In the genomic region with DNA sequence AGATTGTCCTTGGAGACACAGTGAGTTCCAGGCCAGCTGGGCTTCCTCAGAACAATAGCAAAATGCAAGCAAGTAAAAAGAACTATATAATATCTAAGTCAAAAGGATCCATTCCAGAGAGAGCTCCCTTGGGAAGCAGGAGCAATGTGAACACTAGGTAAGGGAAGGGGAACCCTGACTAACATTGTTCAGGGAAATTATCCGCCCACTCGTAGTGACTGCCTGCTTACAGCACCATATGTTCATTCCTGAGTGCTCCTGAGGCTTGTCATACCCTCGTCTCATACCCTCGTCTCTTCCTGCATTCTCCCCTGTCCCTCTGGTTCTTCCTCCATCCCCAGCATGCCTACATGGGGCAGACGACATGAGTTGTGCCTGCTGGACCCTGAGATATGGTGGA, we compare ENCODE assay signal across 24 mouse cellular contexts.
"Had no signal": no experiment of that assay in that cellular context is flagged by ENCODE, and none has a peak within 500 bp of the region (broad histone marks: within the 10 kb centered on the region; RNA-seq: fewer than 3 reads in every experiment).

No protein-coding gene starts in this region.

- H3K4me3 ChIP-seq: heart, embryonic 10.5 days; heart, embryonic 12.5 days; hindbrain, embryonic 10.5 days; hindbrain, embryonic 12.5 days; intestine, embryonic 15.5 days; layer of hippocampus, adult 2 months; left cerebral cortex, adult 2 months; limb, embryonic 13.5 days; limb, embryonic 15.5 days had no signal

- H3K4me2 ChIP-seq: heart, embryonic 12.5 days; hindbrain, embryonic 12.5 days; hindbrain, embryonic 14.5 days; intestine, embryonic 15.5 days; limb, embryonic 13.5 days; limb, embryonic 15.5 days had no signal

- H3K36me3 ChIP-seq: heart, embryonic 10.5 days; heart, embryonic 12.5 days; hindbrain, embryonic 10.5 days; hindbrain, embryonic 12.5 days; intestine, embryonic 15.5 days; limb, embryonic 13.5 days; limb, embryonic 15.5 days had no signal

- H3K9ac ChIP-seq: forebrain, postnatal 0 days; heart, embryonic 12.5 days; hindbrain, embryonic 12.5 days; hindbrain, embryonic 14.5 days; intestine, embryonic 15.5 days; limb, embryonic 13.5 days; limb, embryonic 15.5 days had no signal

- ATAC-seq: forebrain, postnatal 0 days; hindbrain, embryonic 16.5 days; inflammation-experienced regulatory T-cells, adult 6 months; intestine, embryonic 15.5 days; intestine, postnatal 0 days had no signal

- H3K27me3 ChIP-seq: hindbrain, embryonic 12.5 days; intestine, embryonic 15.5 days; limb, embryonic 13.5 days; limb, embryonic 15.5 days had no signal

- DNase-seq: forebrain, postnatal 0 days; gastrocnemius, postnatal 14 days; gastrocnemius, postnatal 36 days; heart, adult 18-20 months; heart, postnatal 10 days; heart, postnatal 4 days; kidney, adult 18-20 months; kidney, adult 8-10 months; kidney, postnatal 10 days; kidney, postnatal 25 days; kidney, postnatal 4 days had no signal

- H3K9me3 ChIP-seq: heart, embryonic 10.5 days; heart, embryonic 12.5 days; hindbrain, embryonic 10.5 days; hindbrain, embryonic 12.5 days; intestine, embryonic 15.5 days; limb, embryonic 13.5 days; limb, embryonic 15.5 days had no signal

- H3K27ac ChIP-seq: heart, embryonic 10.5 days; hindbrain, embryonic 10.5 days; hindbrain, embryonic 12.5 days; hindbrain, embryonic 14.5 days; intestine, embryonic 15.5 days; layer of hippocampus, adult 2 months; left cerebral cortex, adult 2 months; limb, embryonic 13.5 days; limb, embryonic 15.5 days had no signal
